Mouse (Mus musculus): ENCODE measurements around the gene Gon7. TPM values are rescaled to one million over a fixed set of nuclear protein-coding genes. Genes with fewer than 3 reads are reported as not detected.

Gon7 gene
- total RNA-seq, 1 experiment from 2014 or later = 16.2 TPM

DNA sequence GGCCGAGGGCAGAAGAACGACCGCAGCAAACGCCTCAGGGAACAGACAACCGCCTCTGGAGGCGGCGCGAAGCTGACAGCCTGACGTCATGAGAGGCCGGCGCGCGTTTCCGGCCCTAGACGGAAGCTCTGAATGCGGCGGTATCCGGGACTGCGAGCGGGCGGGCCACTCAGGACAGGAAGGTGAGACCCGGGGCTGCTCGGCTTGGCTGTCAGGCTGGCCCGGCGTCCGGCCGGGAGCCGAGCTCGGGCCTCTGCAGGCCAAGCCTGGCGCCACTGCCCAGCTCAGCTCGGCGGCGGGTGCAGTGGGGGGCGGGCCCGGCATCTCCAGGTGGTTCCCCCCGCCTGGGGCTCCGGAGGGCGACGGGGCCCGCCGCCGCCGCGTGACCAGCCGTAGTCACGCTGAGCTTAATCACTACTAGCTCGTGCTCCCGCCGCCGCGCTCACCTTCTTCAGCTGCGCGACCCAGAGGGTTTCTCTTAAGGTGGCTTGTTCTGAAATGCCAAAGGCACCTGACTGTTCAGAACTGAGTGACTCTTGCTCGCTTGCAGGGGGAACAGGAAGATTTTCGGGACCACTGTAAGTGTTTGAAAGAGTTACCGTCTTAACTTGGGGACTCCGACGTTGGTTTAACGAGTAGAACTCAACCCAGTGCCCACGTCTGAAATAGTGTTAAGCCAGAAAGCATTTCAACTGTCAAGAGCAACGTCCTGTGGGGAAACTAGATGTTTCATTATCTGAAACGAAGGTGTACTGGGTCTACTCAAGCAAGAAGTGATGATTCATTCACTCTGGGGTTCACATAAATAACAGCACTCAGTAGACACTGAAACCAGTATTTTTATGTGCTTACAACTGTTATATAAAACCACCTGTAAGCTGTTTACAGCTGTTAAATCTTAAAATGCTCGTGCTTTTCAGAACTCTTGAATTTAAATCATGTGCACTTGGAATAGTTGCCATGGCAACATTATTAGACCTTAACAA, 13.7 kb downstream of the Gon7 start, which contains the start of the genes Moap1 and Tmem251:
Gene Moap1, minus strand, starts transcription at position 73 of the 986 bp plus-strand sequence.
Gene Tmem251, plus strand, starts transcription at position 174 of the 986 bp plus-strand sequence.
- ATAC-seq (replicated peaks; ENCODE audit: low read depth, poor library complexity, severe bottlenecking) = peak; percentile 86

DNA sequence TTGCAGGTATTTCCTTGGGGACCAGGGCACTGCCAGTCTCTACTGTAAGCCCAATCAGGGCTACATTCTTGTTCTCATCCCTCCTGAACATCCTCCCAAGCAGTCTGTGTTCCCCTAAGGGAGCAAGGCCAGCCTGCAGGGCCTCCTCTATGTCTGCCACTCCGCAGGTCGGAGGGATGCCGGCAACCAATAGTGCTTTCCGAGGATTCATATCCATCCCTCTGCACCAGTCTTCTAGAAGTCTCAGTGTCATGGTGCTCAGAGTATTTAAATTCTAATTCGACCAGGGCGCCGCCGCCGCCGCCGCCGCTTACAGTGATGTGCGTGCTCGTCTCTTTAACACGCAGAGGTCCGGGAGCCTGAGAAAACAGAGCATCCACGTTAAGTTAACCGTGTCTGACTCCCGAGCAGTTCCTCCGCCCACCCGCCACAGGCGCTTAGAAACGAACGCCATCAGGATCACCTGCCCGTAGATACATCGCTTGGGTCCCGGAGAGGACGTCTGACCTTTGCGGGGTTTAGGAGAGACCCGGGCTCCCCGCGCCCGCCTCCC, 14.5 kb downstream of the Gon7 start:
- peak; percentile 1; the same call in 1 of the 2 replicates for ATAC-seq (replicated peaks; ENCODE audit: low read depth, poor library complexity, severe bottlenecking)

DNA sequence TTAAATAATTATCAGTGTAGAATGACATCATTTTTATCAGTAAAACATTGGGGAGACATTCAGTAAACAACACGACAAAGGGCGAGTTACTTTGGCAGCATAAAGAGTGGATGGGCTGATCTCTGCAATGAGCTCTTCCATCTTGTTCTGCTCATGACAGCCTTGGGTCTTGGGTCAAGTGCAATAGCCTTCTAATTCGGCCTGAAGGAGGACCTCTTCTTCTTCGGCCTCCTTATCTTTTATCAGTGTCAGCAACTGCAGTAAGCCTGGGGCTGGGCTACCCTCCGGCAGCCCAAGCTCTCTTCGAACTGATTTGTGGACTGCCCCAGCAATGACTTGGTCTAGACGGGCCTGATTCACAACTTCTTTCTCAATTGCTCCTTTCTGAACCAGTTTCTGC, 15.5 kb downstream of the Gon7 start:
- ATAC-seq (replicated peaks; ENCODE audit: low read depth, poor library complexity, severe bottlenecking) = no peak

DNA sequence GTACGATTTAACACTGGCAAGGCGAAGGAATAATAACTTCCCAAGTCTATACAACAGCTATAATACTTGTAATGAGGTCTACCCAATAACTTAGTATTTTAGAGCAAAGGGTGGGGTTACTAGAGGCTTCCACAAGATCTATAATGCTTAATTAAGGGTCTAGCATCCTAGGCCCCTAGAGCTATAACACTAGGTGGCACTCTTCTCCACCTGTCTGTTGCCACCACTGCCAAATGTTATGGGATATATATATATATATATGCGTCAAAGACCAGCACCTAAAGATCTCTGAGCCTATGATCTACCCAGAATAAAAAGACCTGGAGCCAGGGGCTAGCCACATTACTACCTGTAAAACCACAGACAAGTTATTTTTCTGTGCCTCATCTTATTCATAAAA, 17.3 kb downstream of the Gon7 start:
- ATAC-seq (replicated peaks; ENCODE audit: low read depth, poor library complexity, severe bottlenecking) = no peak

DNA sequence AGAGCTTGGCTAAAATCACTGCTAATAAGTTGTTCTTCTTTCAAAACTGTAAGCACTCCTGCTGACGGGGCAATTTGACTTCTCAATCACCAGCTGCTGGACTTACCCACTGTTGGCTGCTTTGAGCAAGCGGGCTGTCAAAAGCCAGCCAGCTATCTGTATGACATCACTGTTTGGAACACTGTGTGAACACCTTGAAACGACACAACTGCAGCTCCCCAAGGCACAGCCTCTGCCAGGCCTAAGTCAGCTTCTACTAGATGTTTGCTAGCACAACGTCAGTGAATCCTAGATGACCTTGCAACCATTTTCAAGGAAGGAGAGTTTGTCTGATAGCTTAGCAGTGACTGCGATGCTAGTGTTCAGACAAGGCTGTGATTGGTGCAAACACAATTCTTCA, 18.5 kb downstream of the Gon7 start:
- no peak for ATAC-seq (replicated peaks; ENCODE audit: low read depth, poor library complexity, severe bottlenecking)

DNA sequence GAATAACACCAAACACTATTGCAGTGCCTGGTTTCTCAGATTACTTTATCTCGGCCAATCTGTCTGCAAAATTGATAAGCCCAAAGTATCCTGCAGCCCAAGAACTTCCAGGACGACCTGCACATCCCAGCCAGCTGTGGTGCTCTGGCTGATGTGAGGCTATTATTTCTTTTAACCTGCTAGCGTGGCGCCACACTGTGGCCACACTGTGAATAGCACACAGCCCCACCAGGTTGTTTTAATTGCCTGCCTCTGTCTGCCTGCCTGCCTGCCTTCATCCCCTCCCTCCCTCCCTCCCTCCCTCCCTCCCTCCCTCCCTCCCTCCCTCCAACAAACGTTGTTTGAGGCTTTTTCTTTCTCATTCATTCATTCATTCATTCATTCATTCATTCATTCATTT, 24.2 kb downstream of the Gon7 start:
- ATAC-seq (replicated peaks; ENCODE audit: low read depth, poor library complexity, severe bottlenecking) = peak; percentile 66

DNA sequence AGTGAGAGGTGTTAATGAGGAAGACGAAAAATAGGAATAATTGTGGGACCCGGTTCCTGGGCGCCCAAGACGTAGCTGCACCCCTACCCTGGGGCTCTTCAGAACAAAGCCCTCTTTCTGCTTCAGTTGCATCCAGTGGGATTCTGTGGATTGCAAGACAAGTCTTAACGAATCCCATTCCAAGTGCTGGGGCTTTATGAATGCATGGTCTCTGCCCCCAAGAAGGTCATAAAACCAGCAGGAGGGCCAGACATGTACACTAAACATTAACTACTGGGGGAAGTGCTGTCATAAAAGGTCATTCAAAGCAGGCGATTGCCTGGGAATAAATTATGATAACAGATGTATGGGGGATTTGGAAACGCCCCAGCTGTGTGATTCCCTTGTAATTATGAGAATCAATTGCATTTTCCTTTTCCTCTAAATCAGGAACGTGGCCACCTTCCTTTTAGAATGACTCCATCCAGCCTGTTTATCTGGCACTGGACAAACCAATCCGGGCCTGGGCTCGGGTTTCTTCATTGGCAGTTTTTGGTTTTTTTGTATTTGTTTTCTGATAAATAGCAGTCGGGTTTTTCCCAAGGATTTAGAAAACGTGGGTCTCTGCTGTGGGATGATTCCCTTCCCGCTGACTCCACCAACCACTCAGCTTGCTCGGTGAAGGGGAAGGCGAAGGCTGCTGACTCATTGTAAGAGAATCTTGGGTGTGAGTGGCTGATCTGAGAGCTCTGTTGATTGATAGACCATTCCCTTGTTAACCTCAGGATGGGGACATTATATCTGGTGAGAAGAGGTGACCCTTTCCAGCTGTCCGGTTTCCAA, 26.6 kb downstream of the Gon7 start:
- no peak for ATAC-seq (replicated peaks; ENCODE audit: low read depth, poor library complexity, severe bottlenecking)

DNA sequence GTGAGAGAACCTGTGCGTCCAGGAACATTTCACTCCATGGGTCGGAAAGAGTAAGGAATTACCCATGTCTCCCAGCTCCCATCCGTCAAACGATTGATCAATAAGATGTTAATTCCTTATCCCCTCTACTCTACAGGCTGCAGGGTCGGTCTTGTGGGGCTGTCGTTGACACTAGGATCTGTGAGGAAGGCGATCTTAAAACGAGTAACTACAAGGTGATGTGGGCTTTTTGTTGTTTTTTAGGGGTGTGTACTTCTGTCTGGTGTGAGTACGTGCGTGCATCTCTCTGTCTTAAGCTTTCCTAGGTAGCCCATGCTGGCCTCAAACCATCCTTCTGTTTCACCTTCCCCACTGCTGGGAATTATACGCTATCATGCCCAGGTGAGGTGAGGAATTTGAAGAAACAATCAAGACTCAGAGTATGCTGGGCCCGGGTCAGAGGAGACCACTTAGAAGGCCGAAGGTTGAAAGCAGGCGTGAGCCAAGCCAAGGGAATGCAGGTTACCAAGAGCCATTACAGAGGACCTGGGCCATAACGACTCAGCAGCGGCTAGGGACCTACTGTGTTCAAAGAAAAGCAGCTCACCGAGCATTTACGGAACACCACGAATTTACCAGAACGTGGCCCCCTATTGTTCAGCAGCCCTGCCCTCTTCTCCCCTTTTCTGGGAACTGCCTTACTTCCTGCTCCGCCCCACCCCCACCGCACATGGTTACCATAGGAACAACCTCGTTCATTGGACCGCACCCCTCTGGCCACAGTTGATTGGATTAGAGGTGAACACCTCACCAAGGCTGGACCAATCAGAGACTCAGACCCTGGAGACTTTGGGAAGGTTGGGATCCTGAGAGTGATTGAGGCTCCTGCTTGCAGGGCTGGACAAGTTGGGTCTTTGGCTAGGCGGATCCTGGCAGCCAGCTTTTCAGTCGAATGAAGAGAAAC, 27.5 kb downstream of the Gon7 start:
- ATAC-seq (replicated peaks; ENCODE audit: low read depth, poor library complexity, severe bottlenecking) = peak; percentile 93

DNA sequence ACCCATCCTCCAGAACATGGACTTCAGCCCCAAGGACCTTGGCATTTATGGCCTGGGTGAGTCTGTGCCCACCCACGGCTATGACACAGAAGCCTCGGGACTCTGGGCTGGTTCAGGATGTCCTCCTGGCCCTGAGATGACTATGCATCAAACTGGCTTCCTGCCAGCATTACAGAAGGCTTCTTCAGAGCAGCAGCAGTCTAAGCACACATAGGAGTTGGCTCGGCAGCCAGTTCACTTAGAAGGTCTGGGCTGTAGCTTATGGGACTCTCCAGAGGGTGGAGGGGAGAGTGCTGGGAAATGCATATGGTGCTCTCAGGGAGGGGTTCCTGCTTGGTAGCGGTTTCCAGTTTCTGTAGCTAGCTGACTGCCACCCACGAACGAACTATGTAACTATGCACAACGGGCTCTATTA, 31.8 kb downstream of the Gon7 start:
- no peak for ATAC-seq (replicated peaks; ENCODE audit: low read depth, poor library complexity, severe bottlenecking)

DNA sequence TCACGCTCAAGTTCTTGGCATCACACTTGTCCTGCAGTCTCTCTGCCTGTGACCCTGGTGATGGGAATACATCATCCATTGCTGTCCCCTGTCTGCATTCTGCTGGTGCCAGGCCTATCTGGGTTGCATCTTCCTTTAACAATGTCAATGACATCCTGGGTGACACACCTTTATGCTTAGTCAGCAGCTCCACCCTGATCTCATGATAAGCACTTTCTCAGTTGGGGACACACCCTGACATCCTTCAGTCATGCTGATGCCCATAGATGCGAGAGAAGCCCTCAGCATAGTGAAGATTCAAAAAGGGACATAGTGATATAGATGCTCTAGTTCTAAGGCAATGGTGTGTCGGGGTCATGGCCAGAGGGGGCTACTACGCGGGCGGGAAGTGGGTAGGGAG, 32.5 kb downstream of the Gon7 start:
- ATAC-seq (replicated peaks; ENCODE audit: low read depth, poor library complexity, severe bottlenecking) = no peak

DNA sequence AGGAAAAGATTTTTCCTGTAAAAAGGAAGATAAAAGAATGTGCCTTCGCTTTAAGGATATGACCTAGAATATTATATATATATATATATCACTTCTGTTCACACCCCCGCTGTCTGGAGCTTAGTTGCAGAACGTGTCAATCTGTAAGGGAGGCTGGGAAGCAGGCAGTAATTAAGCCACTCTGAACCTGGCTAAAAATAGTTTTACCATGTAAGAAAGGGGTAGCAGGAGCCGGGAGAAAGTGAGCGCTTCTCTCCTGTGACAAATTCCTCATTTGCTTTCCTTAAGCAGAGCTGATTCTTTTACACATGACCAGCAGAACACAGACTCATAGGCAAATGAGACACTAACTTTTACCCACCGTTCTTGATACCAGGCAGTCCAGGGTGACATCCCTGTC, 33.7 kb downstream of the Gon7 start:
- no peak for ATAC-seq (replicated peaks; ENCODE audit: low read depth, poor library complexity, severe bottlenecking)

DNA sequence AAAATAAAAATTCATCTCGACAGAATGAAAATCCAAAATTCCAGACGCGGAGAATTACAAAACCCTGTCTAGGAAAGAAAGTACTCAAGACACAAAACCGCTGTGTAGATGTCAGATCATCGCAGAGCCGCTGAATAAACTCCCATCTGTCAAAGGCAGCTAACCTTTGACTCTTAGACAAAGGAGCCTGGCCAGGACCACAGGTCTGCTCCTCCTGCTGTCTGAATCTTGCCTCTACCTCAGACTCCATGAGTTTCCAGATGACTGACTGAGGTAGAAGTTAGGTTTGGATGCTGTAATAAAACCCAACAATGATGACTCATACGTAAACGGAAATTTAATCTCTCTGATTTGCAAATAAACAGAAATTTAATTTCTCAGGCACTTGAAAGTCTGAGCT, 34.6 kb downstream of the Gon7 start:
- ATAC-seq (replicated peaks; ENCODE audit: low read depth, poor library complexity, severe bottlenecking) = no peak

DNA sequence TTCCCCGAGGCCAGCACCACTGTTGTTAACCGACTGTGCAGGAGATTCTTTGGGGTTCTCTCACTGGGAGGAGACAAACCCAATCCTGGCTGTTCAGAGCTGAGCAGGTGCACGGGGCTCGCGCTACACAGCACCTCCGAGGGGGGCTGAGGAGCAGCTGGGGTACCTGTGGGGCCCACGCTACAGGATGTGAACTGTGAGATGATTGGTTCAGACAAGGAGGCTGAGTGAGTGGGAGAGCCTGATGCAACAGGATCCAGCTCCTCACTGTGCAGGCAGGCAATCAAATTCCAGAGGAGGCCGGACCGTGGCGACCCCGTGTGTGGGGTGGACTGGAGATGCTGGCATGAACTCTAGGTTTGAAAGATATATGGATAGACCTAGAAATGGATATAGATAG, 35.2 kb downstream of the Gon7 start:
- ATAC-seq (replicated peaks; ENCODE audit: low read depth, poor library complexity, severe bottlenecking) = no peak

DNA sequence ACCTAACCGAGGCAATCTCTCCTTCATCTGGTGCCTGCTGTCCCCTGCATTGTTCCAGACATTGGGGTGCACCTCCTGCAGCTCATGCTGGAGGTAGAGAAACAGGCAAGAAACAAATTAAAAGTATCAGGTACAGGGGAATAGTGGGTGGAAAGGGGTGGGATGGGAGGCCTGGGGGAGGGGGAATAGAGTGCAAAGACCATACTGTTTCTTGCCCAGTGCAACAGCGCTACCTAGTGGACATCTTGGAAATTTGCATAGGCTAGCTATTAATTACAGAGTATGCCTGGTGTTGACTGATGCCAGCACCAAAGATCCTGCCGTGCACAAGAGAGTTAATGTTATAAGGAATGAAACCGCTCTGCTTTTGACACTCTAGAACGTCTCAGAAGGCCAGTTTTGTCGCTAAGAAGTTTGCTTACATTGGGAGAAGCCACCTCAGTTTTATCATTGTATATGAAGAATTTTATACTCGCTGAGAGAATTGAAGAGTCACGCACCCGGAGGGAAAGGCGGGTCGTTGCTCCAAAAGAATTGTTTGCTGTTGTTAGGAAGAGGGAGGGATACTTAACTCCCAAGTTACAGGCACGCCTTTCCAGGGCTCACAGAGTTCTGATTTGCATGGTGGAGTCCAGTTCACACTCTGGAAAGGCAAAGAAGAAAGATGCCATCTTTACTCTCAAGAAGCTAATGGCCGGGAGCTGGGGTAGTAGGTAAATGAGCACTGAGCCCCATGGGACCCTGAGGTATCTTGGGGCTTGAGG, 37.9 kb downstream of the Gon7 start:
- ATAC-seq (replicated peaks; ENCODE audit: low read depth, poor library complexity, severe bottlenecking) = peak; percentile 84

DNA sequence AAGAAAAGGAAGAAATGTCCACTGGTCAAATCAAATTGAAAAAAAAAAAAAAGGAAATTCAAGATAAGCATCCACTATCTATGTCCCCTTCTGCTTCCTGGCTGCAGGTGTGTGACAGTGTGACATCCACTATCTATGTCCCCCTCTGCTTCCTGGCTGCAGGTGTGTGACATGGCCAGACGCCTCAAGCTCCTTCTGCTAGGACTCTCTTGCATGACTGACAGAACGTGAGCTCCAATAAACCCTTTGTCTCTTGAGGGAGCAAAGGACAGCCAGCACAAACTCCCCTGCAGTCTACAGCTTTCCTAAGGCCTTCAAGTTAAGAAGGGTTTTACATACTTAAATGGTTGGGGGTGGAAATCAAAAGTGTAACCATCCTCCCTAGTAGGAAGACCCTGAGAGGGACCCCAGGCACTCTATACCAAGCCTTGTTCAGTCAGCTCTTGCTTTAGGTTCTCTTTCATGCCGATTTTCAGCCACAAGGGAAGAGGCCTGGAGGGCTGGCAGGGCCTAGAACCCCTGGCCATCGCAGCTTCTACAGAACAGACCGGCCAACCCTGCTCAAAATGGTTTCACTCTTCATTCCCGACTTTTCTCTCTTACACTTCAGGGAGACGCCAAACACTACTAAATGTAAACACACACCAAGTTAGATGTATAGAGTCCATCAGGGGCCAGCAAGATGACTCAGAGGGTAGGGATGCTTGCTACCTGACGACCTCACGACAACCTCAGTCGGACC, 42.8 kb downstream of the Gon7 start:
- peak; percentile 17; the same call in 1 of the 2 replicates for ATAC-seq (replicated peaks; ENCODE audit: low read depth, poor library complexity, severe bottlenecking)

DNA sequence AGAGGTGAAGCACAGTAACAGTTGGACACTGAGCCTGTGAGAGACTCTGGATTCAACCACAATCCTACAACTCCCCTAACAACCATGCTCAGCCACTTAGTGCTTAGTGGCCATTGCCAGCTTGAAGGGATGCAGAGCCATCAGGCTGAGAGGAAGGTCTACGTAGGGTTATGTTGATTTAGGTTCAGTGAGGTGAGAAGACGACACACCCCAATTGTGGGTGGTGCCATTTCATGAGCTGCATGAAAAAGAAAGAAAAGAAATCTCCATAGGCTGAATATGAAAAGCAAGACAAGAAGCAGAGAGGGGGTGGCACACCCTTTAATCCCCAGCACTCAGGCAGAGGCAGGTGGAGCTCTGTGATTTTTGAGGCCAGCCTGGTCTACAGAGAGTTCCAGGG, 43.5 kb downstream of the Gon7 start:
- no peak for ATAC-seq (replicated peaks; ENCODE audit: low read depth, poor library complexity, severe bottlenecking)

DNA sequence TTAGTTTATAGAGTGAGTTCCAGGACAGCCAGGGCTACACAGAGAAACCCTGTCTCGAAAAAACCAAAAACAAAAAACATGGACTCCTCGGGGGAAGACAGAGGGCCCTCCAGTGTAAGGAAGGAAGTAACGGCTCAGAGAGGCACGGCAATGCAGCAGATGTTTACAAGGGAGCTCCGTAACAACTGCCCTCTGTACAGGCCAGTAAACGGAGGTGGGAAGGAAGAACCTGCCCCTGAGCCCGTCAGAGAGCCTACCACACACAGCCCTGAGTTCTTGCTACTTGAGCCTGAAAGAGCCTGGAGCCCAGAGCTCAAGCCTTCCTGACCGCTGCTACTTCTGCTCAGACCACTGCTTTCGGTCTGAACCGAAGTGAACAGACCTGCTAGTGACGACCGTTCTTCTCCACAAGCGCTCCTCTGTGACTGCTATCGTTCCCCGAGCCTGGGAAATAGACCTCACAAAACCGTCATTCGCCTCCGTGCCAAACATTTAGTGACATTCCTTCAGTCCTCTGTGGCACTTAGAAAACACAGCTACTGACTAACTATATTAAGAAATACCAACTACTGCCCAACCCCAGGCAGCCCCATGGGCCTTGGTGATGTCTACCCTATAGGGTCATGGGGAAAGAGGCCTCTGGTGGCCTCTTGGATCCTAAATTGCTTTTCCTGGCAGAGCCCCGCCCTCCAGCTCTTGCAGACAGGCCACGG, 44.3 kb downstream of the Gon7 start:
- peak; percentile 59; the same call in 1 of the 2 replicates for ATAC-seq (replicated peaks; ENCODE audit: low read depth, poor library complexity, severe bottlenecking)
